Mouse (Mus musculus) CH12.LX (cell line): ENCODE data around the gene Macc1. TPM values are rescaled to one million over a fixed set of nuclear protein-coding genes. Genes with fewer than 3 reads are reported as not detected.

ENCODE experiments used
- DNase-seq: peaks from one replicate; pipeline ENCODE4 v3.0.0-alpha.2; 2013; ENCODE audit errors: extremely low read depth
- H3K27ac ChIP-seq: 2 replicates; pipeline ENCODE4 v1.5.1; 2012; ENCODE audit warnings: low read depth, mild to moderate bottlenecking, control low read depth, moderate library complexity; ENCODE audit not compliant: insufficient read depth
- H3K27me3 ChIP-seq: replicated peaks from 2 replicates; pipeline ENCODE3; 2012; ENCODE audit warnings: inconsistent platforms
- H3K36me3 ChIP-seq, 2 experiments: replicated peaks in 1 of 2; 2 replicates each; pipeline versions ENCODE3 to v1.6.1; 2012; ENCODE audit warnings: inconsistent platforms in 1 of 2, low read length in 1 of 2, mild to moderate bottlenecking in 1 of 2, mixed read lengths in 1 of 2, moderate library complexity in 1 of 2; ENCODE audit not compliant: control insufficient read depth in 1 of 2, insufficient read depth in 1 of 2
- H3K4me1 ChIP-seq, 2 experiments: 2 replicates each; pipeline ENCODE4 v1.6.1; 2012; ENCODE audit warnings: inconsistent platforms in 1 of 2, moderate library complexity in 1 of 2; ENCODE audit not compliant: insufficient read depth in 2 of 2, control insufficient read depth in 1 of 2
- H3K4me2 ChIP-seq: 2 replicates; pipeline ENCODE4 v1.6.1; 2012; ENCODE audit warnings: low read depth, mild to moderate bottlenecking, control low read depth; ENCODE audit not compliant: poor library complexity, insufficient read depth, severe bottlenecking
- H3K4me3 ChIP-seq, 3 experiments: fragments of 150-350 bp in 1 of 3; sonication (generic) in 1 of 3; replicated peaks in 1 of 3; 2 replicates each; pipeline versions ENCODE3 to v1.5.1; 2011 to 2012; ENCODE audit warnings: low read depth in 2 of 3, low read length in 2 of 3, mild to moderate bottlenecking in 2 of 3, moderate library complexity in 2 of 3, control low read depth in 1 of 3, improper control_type of control experiment in 1 of 3, inconsistent platforms in 1 of 3, mixed read lengths in 1 of 3; ENCODE audit not compliant: poor library complexity in 1 of 3
- H3K79me2 ChIP-seq: replicated peaks from 2 replicates; pipeline ENCODE4 v1.6.1; 2012; ENCODE audit warnings: mild to moderate bottlenecking, moderate library complexity; ENCODE audit not compliant: control insufficient read depth, poor library complexity, insufficient read depth, severe bottlenecking; ENCODE audit errors: extremely low read depth
- H3K9ac ChIP-seq: 2 replicates; pipeline ENCODE4 v1.6.1; 2012; ENCODE audit warnings: low read depth, mild to moderate bottlenecking, control low read depth, moderate library complexity; ENCODE audit not compliant: insufficient read depth
- H3K9me3 ChIP-seq: replicated peaks from 2 replicates; pipeline ENCODE3; 2012; ENCODE audit warnings: low read length, inconsistent platforms, mixed read lengths
- BHLHE40 ChIP-seq: IDR thresholded peaks from 2 replicates; pipeline ENCODE4 v1.6.1; 2011; ENCODE audit warnings: mild to moderate bottlenecking, low read depth, low read length, improper control_type of control experiment
- CHD2 ChIP-seq: IDR thresholded peaks from 2 replicates; pipeline ENCODE4 v1.6.1; 2011; ENCODE audit warnings: low read length, improper control_type of control experiment
- CTCF ChIP-seq, 2 experiments: IDR thresholded peaks in 1 of 2; conservative IDR thresholded peaks in 1 of 2; 2 replicates each; pipeline ENCODE4 v1.5.1; 2011 to 2012; ENCODE audit warnings: low read depth in 2 of 2, low read length in 2 of 2, improper control_type of control experiment in 1 of 2, inconsistent platforms in 1 of 2, mild to moderate bottlenecking in 1 of 2, moderate library complexity in 1 of 2
- E2F4 ChIP-seq: IDR thresholded peaks from 2 replicates; pipeline ENCODE4 v1.6.1; 2011; ENCODE audit warnings: low read depth, low read length, improper control_type of control experiment; ENCODE audit not compliant: insufficient replicate concordance
- GABPA ChIP-seq: IDR thresholded peaks from 2 replicates; pipeline ENCODE4 v1.6.1; 2012; ENCODE audit warnings: low read depth, low read length, improper control_type of control experiment, inconsistent platforms; ENCODE audit not compliant: insufficient replicate concordance
- IRF4 ChIP-seq: IDR thresholded peaks from 2 replicates; pipeline ENCODE4 v1.6.1; 2014; ENCODE audit warnings: low read depth, mild to moderate bottlenecking, inconsistent platforms, low read length, improper control_type of control experiment
- JUN ChIP-seq: IDR thresholded peaks from 2 replicates; pipeline ENCODE4 v1.6.1; 2011; ENCODE audit warnings: low read depth, mild to moderate bottlenecking, low read length, improper control_type of control experiment, moderate library complexity; ENCODE audit not compliant: insufficient read depth
- JUND ChIP-seq: conservative IDR thresholded peaks from 2 replicates; pipeline ENCODE4 v1.6.1; 2011; ENCODE audit warnings: low read depth, low read length, improper control_type of control experiment
- MAX ChIP-seq: IDR thresholded peaks from 2 replicates; pipeline ENCODE4 v1.6.1; 2011; ENCODE audit warnings: low read length, improper control_type of control experiment
- MAZ ChIP-seq: IDR thresholded peaks from 2 replicates; pipeline ENCODE4 v1.6.1; 2012; ENCODE audit warnings: low read depth, mild to moderate bottlenecking, inconsistent platforms, low read length, improper control_type of control experiment, moderate library complexity
- MEF2A ChIP-seq: IDR thresholded peaks from 2 replicates; pipeline ENCODE4 v1.6.1; 2014; ENCODE audit warnings: low read depth, mild to moderate bottlenecking, inconsistent platforms, low read length, improper control_type of control experiment, borderline replicate concordance
- MXI1 ChIP-seq: IDR thresholded peaks from 2 replicates; pipeline ENCODE4 v1.6.1; 2011; ENCODE audit warnings: mild to moderate bottlenecking, low read depth, low read length, improper control_type of control experiment
- MYC ChIP-seq: IDR thresholded peaks from 2 replicates; pipeline ENCODE4 v1.6.1; 2011; ENCODE audit warnings: low read depth, mild to moderate bottlenecking, improper control_type of control experiment, low read length
- NELFE ChIP-seq: IDR thresholded peaks from 2 replicates; pipeline ENCODE4 v1.6.1; 2011; ENCODE audit warnings: low read depth, low read length, improper control_type of control experiment
- PAX5 ChIP-seq: IDR thresholded peaks from 2 replicates; pipeline ENCODE4 v1.6.1; 2012; ENCODE audit warnings: low read length, inconsistent platforms, mixed read lengths
- SMC3 ChIP-seq: IDR thresholded peaks from 2 replicates; pipeline ENCODE4 v1.6.1; 2011; ENCODE audit warnings: low read depth, low read length, improper control_type of control experiment
- UBTF ChIP-seq: IDR thresholded peaks from 2 replicates; pipeline ENCODE4 v1.6.1; 2012; ENCODE audit warnings: low read depth, mild to moderate bottlenecking, inconsistent platforms, low read length, improper control_type of control experiment, moderate library complexity
- USF1 ChIP-seq: IDR thresholded peaks from 2 replicates; pipeline ENCODE4 v1.6.1; 2014; ENCODE audit warnings: low read depth, mild to moderate bottlenecking, inconsistent platforms, low read length, improper control_type of control experiment
- USF2 ChIP-seq: conservative IDR thresholded peaks from 2 replicates; pipeline ENCODE4 v1.6.1; 2011; ENCODE audit warnings: low read depth, low read length, improper control_type of control experiment
- ZNF384 ChIP-seq: IDR thresholded peaks from 2 replicates; pipeline ENCODE4 v1.6.1; 2012; ENCODE audit warnings: low read depth, low read length, improper control_type of control experiment, inconsistent platforms
- dilution Hi-C: fragments of 300-500 bp; cut with MboI; formaldehyde crosslinking; loops from 2 replicates; pipeline ENCODE4 v1.14.3; 2020; ENCODE audit warnings: low sequenced_read_pairs; ENCODE audit not compliant: extremely low pct_unique_long_range_greater_than_20kb, extremely low pct_ligation_motif_present
- in situ Hi-C: fragments of 300-500 bp; cut with MboI; formaldehyde crosslinking; loops from 3 replicates; pipeline ENCODE4 v1.14.3; 2019; ENCODE audit warnings: low sequenced_read_pairs, low pct_ligation_motif_present, low pct_unique_long_range_greater_than_20kb, mixed read lengths
- polyA plus RNA-seq: library from polyadenylated mRNA; unstranded; fragments of >175 nt; gene quantifications from 2 replicates; pipeline ENCODE4 v1.2.1, GENCODE M21; 2012; ENCODE audit warnings: low read depth; ENCODE audit not compliant: insufficient read length
- total RNA-seq, 2 experiments: library from RNA; depleted of rRNA; stranded (reverse); fragments of 300-350 nt in 1 of 2; fragments of >200 nt in 1 of 2; gene quantifications; 2 replicates each; pipeline ENCODE4 v1.2.3; 2012 to 2014

Gene Macc1
- total and polyA plus RNA-seq, 3 experiments, result 0.04 to 0.19 (median 0.13) TPM

GRCm38 (mm10) chr12:119369832-119370231, 55.8 kb downstream of the Macc1 start:
- Histone ChIP-seq H3K79me2 (no peaks in the 10 kb centered on the region), H3K36me3 (no peaks in the 10 kb centered on the region), H3K9me3 (no peaks in the 10 kb centered on the region), H3K4me2 (no peak overlapping the region), H3K9ac (no peak overlapping the region), H3K27ac (no peak overlapping the region), H3K4me1 (peaks cover 2 to 20% of the 10 kb centered on the region in 2 experiments; a peak in 3 of 4 replicates)
- in situ Hi-C loops (no loop called here), dilution Hi-C loops (no loop called here)
- no peak for TF ChIP-seq BHLHE40
- no peak for TF ChIP-seq IRF4
- no peak for TF ChIP-seq UBTF
- TF ChIP-seq JUN, result no peak
- TF ChIP-seq E2F4, result no peak
- TF ChIP-seq JUND, result no peak
- no peak for TF ChIP-seq NELFE
- TF ChIP-seq MAX, result no peak
- TF ChIP-seq MAZ, result no peak
- no peak for TF ChIP-seq USF2
- TF ChIP-seq MEF2A, result no peak
- TF ChIP-seq SMC3, result no peak
- TF ChIP-seq USF1, result no peak
- TF ChIP-seq PAX5, result no peak
- TF ChIP-seq MXI1, result no peak
- no peak for TF ChIP-seq MYC
- TF ChIP-seq, all 38 proteins: peak for 0
- no peaks in the 10 kb centered on the region for H3K27me3 ChIP-seq
- DNase-seq, result no peak
- H3K4me3 ChIP-seq, result no peak overlapping the region

DNA sequence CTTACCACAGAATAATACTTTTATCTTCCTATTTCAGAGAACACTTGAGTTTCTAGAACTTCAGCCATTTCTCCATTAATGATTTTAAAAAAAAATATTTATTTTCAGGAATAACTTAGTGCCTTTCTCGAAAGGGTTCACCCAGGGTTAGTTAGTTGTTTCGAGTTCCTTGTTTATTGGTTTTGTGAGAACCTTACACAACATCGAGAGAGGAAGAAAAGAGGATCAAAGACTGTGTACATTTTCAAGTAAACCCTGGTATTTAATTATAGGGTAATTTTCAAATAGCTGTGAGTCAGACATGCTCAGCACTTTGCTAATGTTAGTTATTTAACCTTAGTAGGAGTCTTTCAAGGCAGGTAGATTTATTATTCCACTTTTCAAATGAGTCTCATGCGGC, 58.3 kb downstream of the Macc1 start:
- DNase-seq, result no peak
- dilution Hi-C loops (no loop called here), in situ Hi-C loops (no loop called here)
- peaks cover 2 to 39% of the 10 kb centered on the region in 2 experiments; a peak in 3 of 4 replicates for H3K4me1 ChIP-seq
- H3K9ac ChIP-seq, result no peak overlapping the region
- H3K4me2 ChIP-seq, result no peak overlapping the region
- no peak overlapping the region for H3K4me3 ChIP-seq
- H3K79me2 ChIP-seq, result no peaks in the 10 kb centered on the region
- no peaks in the 10 kb centered on the region for H3K27me3 ChIP-seq
- TF ChIP-seq ZNF384, result no peak
- no peak for TF ChIP-seq SMC3
- TF ChIP-seq GABPA, result no peak
- no peak for TF ChIP-seq CHD2
- TF ChIP-seq CTCF (conservative IDR thresholded peaks at IDR 0.05 in 1 of 2, IDR thresholded peaks at IDR 0.05 in 1 of 2; ENCODE audit: low read depth in 2 of 2, low read length in 2 of 2), result no peak
- H3K27ac ChIP-seq, result no peak overlapping the region
- no peaks in the 10 kb centered on the region for H3K9me3 ChIP-seq
- no peaks in the 10 kb centered on the region for H3K36me3 ChIP-seq
